Mouse (Mus musculus) heart, postnatal 0 days (tissue): ENCODE measurements around the gene Fes. TPM values are rescaled to one million over a fixed set of nuclear protein-coding genes. Genes with fewer than 3 reads are reported as not detected.
A peak's percentile ranks its signal among the peaks of the same experiment; 100 is the strongest.

Source experiments
- ATAC-seq: fragments of 200-750 bp; cut with Nextera tagmentation; 2 replicates; pipeline ENCODE4 v1.8.0; 2017; ENCODE audit warnings: low read depth, moderate number of reproducible peaks, moderate library complexity; ENCODE audit not compliant: insufficient read depth
- DNase-seq: peaks from one replicate; pipeline ENCODE4 v3.0.0-alpha.2; 2016; ENCODE audit warnings: low spot score
- H3K27ac ChIP-seq: fragments of 300-500 bp; sonication (generic); 2 replicates; pipeline ENCODE4 v1.5.1; 2014; ENCODE audit warnings: low read depth, mild to moderate bottlenecking
- H3K27me3 ChIP-seq: fragments of 300-500 bp; sonication (generic); 2 replicates; pipeline ENCODE4 v1.6.1; 2014; ENCODE audit warnings: low read length, mixed read lengths; ENCODE audit not compliant: control insufficient read depth, insufficient read depth
- H3K36me3 ChIP-seq: fragments of 300-500 bp; sonication (generic); replicated peaks from 2 replicates; pipeline ENCODE4 v1.6.1; 2014; ENCODE audit warnings: low read length, mixed read lengths; ENCODE audit not compliant: control insufficient read depth, insufficient read depth
- H3K4me1 ChIP-seq: fragments of 300-500 bp; sonication (generic); 2 replicates; pipeline ENCODE4 v1.6.1; 2014; ENCODE audit warnings: antibody characterized with exemption; ENCODE audit not compliant: control insufficient read depth, insufficient read depth
- H3K4me2 ChIP-seq: fragments of 300-500 bp; sonication (generic); 2 replicates; pipeline ENCODE4 v1.6.1; 2014; ENCODE audit warnings: low read depth, mild to moderate bottlenecking, low read length, moderate library complexity
- H3K4me3 ChIP-seq: fragments of 300-500 bp; sonication (generic); 2 replicates; pipeline ENCODE4 v1.5.1; 2014; ENCODE audit warnings: low read depth, low read length
- H3K9ac ChIP-seq: fragments of 300-500 bp; sonication (generic); replicated peaks from 2 replicates; pipeline ENCODE4 v1.6.1; 2014; ENCODE audit warnings: low read depth, low read length, mixed read lengths
- H3K9me3 ChIP-seq: fragments of 300-500 bp; sonication (generic); replicated peaks from 2 replicates; pipeline ENCODE4 v1.6.1; 2016; ENCODE audit warnings: low read length; ENCODE audit not compliant: control insufficient read depth
- CTCF ChIP-seq: IDR thresholded peaks from 2 replicates; pipeline ENCODE4 v1.5.1; 2016; ENCODE audit warnings: antibody characterized with exemption, control low read depth, low read depth
- EP300 ChIP-seq: IDR thresholded peaks from 2 replicates; pipeline ENCODE4 v1.6.1; 2016; ENCODE audit warnings: antibody characterized with exemption, low read depth
- WGBS: fragments of 180-500 bp; shearing (Covaris S2); extraction: QIAGEN DNeasy Blood & Tissue Kit; methylation state at CpG from one replicate; pipeline ENCODE4 v1.1.7; 2014; 5-methylcytosine and 5-hydroxymethylcytosine counted together
- polyA plus RNA-seq: library from polyadenylated mRNA; unstranded; fragments of >200 nt; fragmentation: Nextera tagmentation; extraction: Ambion mirVana; gene quantifications from 2 replicates; pipeline ENCODE4 v1.2.1, GENCODE M21; 2015
- total RNA-seq: library from RNA; depleted of rRNA; stranded (reverse); fragments of >200 nt; gene quantifications from 2 replicates; pipeline ENCODE4 v1.2.3, GENCODE M21; 2014; ENCODE audit warnings: low replicate concordance

The Fes gene
- total and polyA plus RNA-seq, 2 experiments from 2014 or later = 9.7 to 13.5 TPM

DNA sequence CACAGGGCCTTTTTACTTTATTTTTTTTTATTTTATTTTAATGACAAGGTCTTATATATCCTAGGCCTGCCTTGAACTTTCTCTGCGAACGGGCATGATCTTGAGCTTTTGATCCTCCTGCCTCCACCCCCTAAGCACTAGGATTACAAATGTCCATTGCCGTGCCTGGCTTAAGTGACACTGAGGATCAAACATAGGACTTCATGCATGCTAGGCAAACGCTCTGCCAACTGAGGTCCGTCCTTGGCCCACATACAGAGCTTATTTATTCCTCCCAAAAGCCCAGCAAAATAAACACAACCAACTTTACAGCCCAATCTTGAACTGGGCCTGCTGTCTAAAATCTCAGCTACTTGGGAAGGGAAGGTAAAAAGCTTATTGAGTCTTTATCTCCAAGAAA is 25.0 kb upstream of the Fes start:
- H3K27ac ChIP-seq = no peak overlapping the region
- ATAC-seq = no peak

DNA sequence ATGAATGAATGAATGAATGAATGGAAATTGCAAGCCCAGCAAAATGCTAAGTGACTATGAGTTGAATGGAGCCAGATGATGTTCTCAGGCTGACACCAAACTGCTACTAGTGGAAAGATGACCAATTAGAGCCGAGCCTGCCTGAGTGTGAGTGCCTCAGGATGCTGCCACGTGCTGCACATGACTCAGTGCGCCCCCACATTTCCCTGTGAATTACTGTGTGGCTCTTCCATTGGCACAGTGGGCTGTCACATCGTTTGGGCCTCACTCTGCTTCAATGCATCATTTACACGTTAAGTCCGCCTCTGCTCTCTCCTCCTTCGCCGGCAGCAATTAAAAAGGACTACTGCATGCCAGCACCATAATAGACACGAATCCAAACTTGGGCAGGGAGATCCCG is 24.5 kb upstream of the Fes start:
- no peaks in the 10 kb centered on the region for H3K9me3 ChIP-seq
- no peaks in the 10 kb centered on the region for H3K27me3 ChIP-seq
- DNase-seq = no peak
- H3K4me1 ChIP-seq = peaks cover 6% of the 10 kb centered on the region; the same call in 1 of the 2 replicates
- no peak for TF ChIP-seq EP300
- TF ChIP-seq CTCF = no peak
- WGBS = 78% methylated on average over 10 of the region's 10 CpGs
- H3K9ac ChIP-seq = no peak overlapping the region
- no peak for ATAC-seq
- H3K27ac ChIP-seq = no peak overlapping the region
- H3K4me2 ChIP-seq = no peak overlapping the region
- no peak overlapping the region for H3K4me3 ChIP-seq
- no peaks in the 10 kb centered on the region for H3K36me3 ChIP-seq

More for the DNA sequence above, 25.0 kb upstream of the Fes start:
- DNase-seq = no peak
- no peak for TF ChIP-seq EP300
- Histone ChIP-seq H3K9me3 (no peaks in the 10 kb centered on the region), H3K4me2 (no peak overlapping the region), H3K4me1 (peaks cover 6% of the 10 kb centered on the region; the same call in 1 of the 2 replicates), H3K4me3 (no peak overlapping the region), H3K27me3 (no peaks in the 10 kb centered on the region), H3K9ac (no peak overlapping the region), H3K36me3 (no peaks in the 10 kb centered on the region)
- WGBS = 85% methylated on average over 5 of the region's 5 CpGs

DNA sequence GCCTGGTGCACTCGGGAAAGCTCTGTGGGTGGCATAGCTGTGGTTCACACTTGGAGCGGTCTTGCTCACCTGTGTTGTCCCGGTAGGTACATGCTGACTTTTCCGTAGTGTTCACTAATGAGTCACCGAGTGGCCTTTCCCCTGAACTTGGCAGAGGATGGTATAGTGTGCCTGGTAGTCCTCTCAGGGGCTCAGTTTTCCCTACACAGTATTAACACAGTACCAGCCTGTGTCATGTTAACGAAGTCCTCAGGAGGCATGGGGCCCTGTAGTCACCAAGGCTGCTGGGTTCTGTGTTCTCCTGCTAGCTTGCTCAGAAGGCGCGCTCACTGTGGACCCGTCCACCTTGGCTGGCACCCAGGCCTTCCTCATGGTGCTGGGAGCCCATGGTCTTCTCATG is 22.6 kb upstream of the Fes start:
- ATAC-seq (no peak), DNase-seq (no peak)
- Histone ChIP-seq H3K4me2 (no peak overlapping the region), H3K9me3 (no peaks in the 10 kb centered on the region), H3K4me1 (peaks cover 6% of the 10 kb centered on the region; the same call in 1 of the 2 replicates), H3K36me3 (no peaks in the 10 kb centered on the region), H3K9ac (no peak overlapping the region), H3K27ac (no peak overlapping the region), H3K4me3 (no peak overlapping the region), H3K27me3 (no peaks in the 10 kb centered on the region)
- whole genome bisulfite sequencing = 84% methylated on average over 9 of the region's 9 CpGs
- TF ChIP-seq CTCF (no peak), EP300 (no peak)

DNA sequence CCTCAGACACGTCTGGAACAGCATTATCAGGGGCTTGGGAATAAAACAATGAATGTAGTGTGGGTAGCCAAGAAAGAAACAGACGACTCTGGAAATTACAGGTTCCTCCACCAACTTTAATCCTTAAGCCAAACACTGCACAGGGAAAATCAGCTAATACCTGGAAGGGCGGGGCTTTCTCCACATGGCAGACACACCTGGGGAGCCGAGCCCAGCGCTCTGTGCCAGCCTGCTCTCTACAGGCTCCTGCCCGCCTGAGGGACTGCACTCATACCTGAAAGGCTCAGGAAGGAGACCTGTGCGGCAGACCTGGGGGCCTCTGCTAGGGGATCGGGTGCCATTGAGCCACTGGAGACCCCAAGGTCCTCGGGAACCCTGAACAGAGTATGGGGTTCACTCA is 20.0 kb upstream of the Fes start:
- H3K9me3 ChIP-seq = no peaks in the 10 kb centered on the region
- H3K4me2 ChIP-seq = no peak overlapping the region
- H3K4me1 ChIP-seq = peaks cover 6% of the 10 kb centered on the region; the same call in 1 of the 2 replicates
- H3K4me3 ChIP-seq = no peak overlapping the region
- ATAC-seq (no peak), DNase-seq (no peak)
- no peak for TF ChIP-seq EP300
- no peak for TF ChIP-seq CTCF
- no peak overlapping the region for H3K9ac ChIP-seq
- no peak overlapping the region for H3K27ac ChIP-seq
- no peaks in the 10 kb centered on the region for H3K36me3 ChIP-seq
- 79% methylated on average over 9 of the region's 9 CpGs for WGBS
- no peaks in the 10 kb centered on the region for H3K27me3 ChIP-seq

DNA sequence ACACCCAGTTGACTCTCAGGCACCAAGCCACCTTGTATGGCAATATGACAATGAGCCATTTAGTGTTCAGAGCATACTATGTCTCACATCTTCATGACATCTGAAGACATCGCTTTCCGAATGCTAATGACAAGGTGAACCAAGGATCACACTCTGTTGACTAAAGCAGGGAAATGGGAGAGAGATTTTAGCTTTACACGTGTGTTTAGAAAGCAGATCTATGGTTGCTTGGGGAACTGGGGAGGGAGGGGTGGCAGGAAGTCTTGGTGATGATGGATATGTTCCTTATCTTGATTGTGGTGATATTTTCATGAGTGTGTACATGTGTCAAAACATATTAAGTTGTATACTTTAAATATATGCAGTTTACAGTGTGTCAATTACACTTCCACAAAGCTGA is 18.4 kb upstream of the Fes start:
- no peak overlapping the region for H3K4me3 ChIP-seq
- H3K4me1 ChIP-seq = peaks cover 12% of the 10 kb centered on the region; the same call in 1 of the 2 replicates
- H3K9ac ChIP-seq = no peak overlapping the region
- TF ChIP-seq CTCF (no peak), EP300 (no peak)
- DNase-seq (no peak), ATAC-seq (no peak)
- H3K27ac ChIP-seq = no peak overlapping the region
- 86% methylated on average over 3 of the region's 3 CpGs for WGBS
- H3K4me2 ChIP-seq = no peak overlapping the region
- H3K9me3 ChIP-seq = no peaks in the 10 kb centered on the region
- H3K27me3 ChIP-seq = no peaks in the 10 kb centered on the region
- H3K36me3 ChIP-seq = no peaks in the 10 kb centered on the region

DNA sequence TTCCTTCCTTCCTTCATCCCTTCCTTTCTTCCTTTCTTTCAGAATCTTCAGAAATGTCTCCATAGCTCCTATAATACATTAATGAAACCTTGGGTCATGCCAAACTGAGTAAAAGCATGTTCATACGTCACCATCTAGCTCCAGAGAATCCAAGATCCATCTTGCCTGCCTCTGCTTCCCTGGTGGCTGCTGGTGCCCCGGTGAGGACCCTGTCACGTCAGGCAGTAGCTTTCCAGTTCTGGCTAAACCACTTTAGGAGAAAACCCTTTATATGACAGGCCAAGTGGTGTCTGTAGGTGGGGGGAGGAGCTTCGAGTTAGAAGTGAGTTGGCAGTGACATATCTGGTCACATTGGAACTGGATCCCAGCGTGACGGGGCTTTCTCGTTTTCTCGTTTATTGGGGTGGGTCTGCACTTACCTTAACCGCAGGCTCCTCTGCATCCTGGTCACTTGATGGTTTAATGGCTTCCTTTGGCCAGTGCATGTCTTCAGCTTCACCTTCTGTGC is 17.5 kb upstream of the Fes start, which contains the start of gene Furin:
Furin (minus strand) TSS at position 249 of the 508 bp plus-strand sequence.
- WGBS = 68% methylated on average over 9 of the region's 9 CpGs
- Histone ChIP-seq H3K9me3 (no peaks in the 10 kb centered on the region), H3K9ac (no peak within 1 kb of the TSS), H3K36me3 (no peaks in the 10 kb centered on the region), H3K4me3 (no peak within 1 kb of the TSS), H3K27ac (peak within 1 kb of the TSS; percentile 98), H3K4me2 (no peak within 1 kb of the TSS), H3K27me3 (no peaks in the 10 kb centered on the region), H3K4me1 (peaks cover 18% of the 10 kb centered on the region; the same call in 1 of the 2 replicates)
- ATAC-seq (no peak), DNase-seq (no peak)
- no peak for TF ChIP-seq EP300
- TF ChIP-seq CTCF = no peak
